In genomic region chr2:13357885-13358552, GRCm38 (mm10) we compare ENCODE assay signal across 11 mouse cellular contexts.
DNase-seq lines count a peak whose midpoint lies in the region; ATAC-seq lines count a peak whose summit lies in the region.
"Had no signal": no experiment of that assay in that cellular context is flagged by ENCODE, and none has a peak within 500 bp of the region (broad histone marks: within the 10 kb centered on the region; RNA-seq: fewer than 3 reads in every experiment).

No protein-coding gene starts in this region.

- no peaks in the 10 kb centered on the region for H3K36me3 ChIP-seq in hindbrain, embryonic 13.5 days
- no peaks in the 10 kb centered on the region for H3K36me3 ChIP-seq in hindbrain, embryonic 11.5 days (ENCODE audit: control insufficient read depth, insufficient read depth, low read length)
- no peaks in the 10 kb centered on the region for H3K36me3 ChIP-seq in embryonic facial prominence, embryonic 15.5 days
- H3K36me3 ChIP-seq in midbrain, embryonic 10.5 days = no peaks in the 10 kb centered on the region
- H3K36me3 ChIP-seq: embryonic facial prominence, embryonic 12.5 days; liver, embryonic 12.5 days had no signal

- H3K4me2 ChIP-seq in hindbrain, embryonic 13.5 days = no peak overlapping the region
- no peak overlapping the region for H3K4me2 ChIP-seq in hindbrain, embryonic 11.5 days (replicated peaks; ENCODE audit: low read depth, low read length)
- no peak overlapping the region for H3K4me2 ChIP-seq in embryonic facial prominence, embryonic 15.5 days (replicated peaks)
- H3K4me2 ChIP-seq: embryonic facial prominence, embryonic 12.5 days; liver, embryonic 12.5 days had no signal

- ATAC-seq in hindbrain, embryonic 13.5 days (ENCODE audit: low FRiP score) = no peak; the same call in 1 of the 2 replicates
- no peak for ATAC-seq in hindbrain, embryonic 11.5 days (ENCODE audit: low FRiP score)
- ATAC-seq in embryonic facial prominence, embryonic 15.5 days (ENCODE audit: insufficient number of reproducible peaks, low FRiP score, low TSS enrichment, low read depth) = no peak
- ATAC-seq: liver, embryonic 12.5 days had no signal

- H3K9ac ChIP-seq in hindbrain, embryonic 13.5 days = 0 out of 2 replicates have a peak overlapping the region, but pooled peaks have one; percentile 1
- no peak overlapping the region for H3K9ac ChIP-seq in hindbrain, embryonic 11.5 days (ENCODE audit: low read depth, low read length)
- no peak overlapping the region for H3K9ac ChIP-seq in embryonic facial prominence, embryonic 15.5 days
- H3K9ac ChIP-seq: embryonic facial prominence, embryonic 12.5 days; liver, embryonic 12.5 days had no signal

- no peaks in the 10 kb centered on the region for H3K27me3 ChIP-seq in hindbrain, embryonic 13.5 days
- no peaks in the 10 kb centered on the region for H3K27me3 ChIP-seq in hindbrain, embryonic 11.5 days (ENCODE audit: control insufficient read depth, insufficient read depth, low read length)
- no peaks in the 10 kb centered on the region for H3K27me3 ChIP-seq in embryonic facial prominence, embryonic 15.5 days
- no peaks in the 10 kb centered on the region for H3K27me3 ChIP-seq in midbrain, embryonic 10.5 days (ENCODE audit: low read depth, poor library complexity, severe bottlenecking)
- H3K27me3 ChIP-seq: embryonic facial prominence, embryonic 12.5 days; liver, embryonic 12.5 days had no signal

- DNase-seq in hindbrain, embryonic 11.5 days (ENCODE audit: low spot score) = no peak
- DNase-seq in adipocyte (ENCODE audit: low spot score) = peak; percentile 14
- DNase-seq in midbrain, embryonic 10.5 days (ENCODE audit: low spot score) = no peak
- DNase-seq in right cerebral cortex, adult 18-20 months = no peak
- DNase-seq in cerebellum, adult 9-11 months = no peak
- DNase-seq: gastrocnemius, postnatal 14 days; thymus, adult 2 months had no signal

- no peak overlapping the region for H3K27ac ChIP-seq in hindbrain, embryonic 13.5 days
- H3K27ac ChIP-seq in hindbrain, embryonic 11.5 days (ENCODE audit: low read depth, low read length) = no peak overlapping the region
- H3K27ac ChIP-seq in embryonic facial prominence, embryonic 15.5 days (replicated peaks) = peak overlapping the region; percentile 77
- peak overlapping the region; percentile 75 for H3K27ac ChIP-seq in midbrain, embryonic 10.5 days (replicated peaks)
- H3K27ac ChIP-seq: embryonic facial prominence, embryonic 12.5 days; liver, embryonic 12.5 days had no signal

- WGBS in hindbrain, embryonic 13.5 days = 65% methylated on average over 7 of the region's 7 CpGs
- 69% methylated on average over 7 of the region's 7 CpGs for WGBS in hindbrain, embryonic 11.5 days
- WGBS in embryonic facial prominence, embryonic 15.5 days = 43% methylated on average over 7 of the region's 7 CpGs
- WGBS in midbrain, embryonic 10.5 days = 60% methylated on average over 7 of the region's 7 CpGs

- H3K4me3 ChIP-seq in hindbrain, embryonic 13.5 days = no peak overlapping the region
- H3K4me3 ChIP-seq in hindbrain, embryonic 11.5 days (ENCODE audit: low read depth, low read length) = no peak overlapping the region
- no peak overlapping the region for H3K4me3 ChIP-seq in embryonic facial prominence, embryonic 15.5 days (replicated peaks)
- H3K4me3 ChIP-seq in midbrain, embryonic 10.5 days = no peak overlapping the region
- H3K4me3 ChIP-seq: embryonic facial prominence, embryonic 12.5 days; liver, embryonic 12.5 days had no signal

- peaks cover 11% of the 10 kb centered on the region for H3K4me1 ChIP-seq in hindbrain, embryonic 13.5 days (replicated peaks)
- H3K4me1 ChIP-seq in hindbrain, embryonic 11.5 days (replicated peaks; ENCODE audit: control insufficient read depth, insufficient read depth, low read length) = no peaks in the 10 kb centered on the region
- H3K4me1 ChIP-seq in embryonic facial prominence, embryonic 15.5 days = peaks cover 11% of the 10 kb centered on the region; the same call in 1 of the 2 replicates
- peaks cover 30% of the 10 kb centered on the region for H3K4me1 ChIP-seq in midbrain, embryonic 10.5 days
- H3K4me1 ChIP-seq: embryonic facial prominence, embryonic 12.5 days had no signal

- no peaks in the 10 kb centered on the region for H3K9me3 ChIP-seq in hindbrain, embryonic 13.5 days
- no peaks in the 10 kb centered on the region for H3K9me3 ChIP-seq in hindbrain, embryonic 11.5 days (ENCODE audit: control insufficient read depth, low read length)
- H3K9me3 ChIP-seq in embryonic facial prominence, embryonic 15.5 days (replicated peaks) = no peaks in the 10 kb centered on the region
- no peaks in the 10 kb centered on the region for H3K9me3 ChIP-seq in midbrain, embryonic 10.5 days (replicated peaks)
- H3K9me3 ChIP-seq: embryonic facial prominence, embryonic 12.5 days; liver, embryonic 12.5 days had no signal

Comparison
In these comparisons a context has a peak if more than half of its experiments do, and no peak if none do; other contexts are left out.
1. H3K27ac ChIP-seq: peak in embryonic facial prominence, embryonic 15.5 days (single experiment) and midbrain, embryonic 10.5 days (single experiment); none in hindbrain, embryonic 13.5 days (single experiment) and hindbrain, embryonic 11.5 days (single experiment).